Mouse (Mus musculus): Measurements from ENCODE around the gene Methig1.
"Not testable (repeated sequence)": the region's sequence is repeated elsewhere in the genome, so short reads cannot be mapped to it uniquely, and the experiment has no call there.

Methig1 gene

GRCm38 (mm10) chr15:100395561-100395960 lies 42.6 kb downstream of the Methig1 start:
- DNase-seq (ENCODE audit: low read depth, low spot score), result no peak

- DNase-seq (ENCODE audit: low read depth, low spot score), result no peak
Measured at GRCm38 (mm10) chr15:100400592-100401250, 47.8 kb downstream of the Methig1 start.

GRCm38 (mm10) chr15:100401811-100402210 lies 48.9 kb downstream of the Methig1 start:
- DNase-seq (ENCODE audit: low read depth, low spot score), result no peak

GRCm38 (mm10) chr15:100402347-100402746 lies 49.4 kb downstream of the Methig1 start:
- no peak for DNase-seq (ENCODE audit: low read depth, low spot score)

GRCm38 (mm10) chr15:100402798-100403197 lies 49.8 kb downstream of the Methig1 start:
- no peak for DNase-seq (ENCODE audit: low read depth, low spot score)

- DNase-seq (ENCODE audit: low read depth, low spot score), result no peak
Measured at GRCm38 (mm10) chr15:100403318-100404000, 50.5 kb downstream of the Methig1 start.

- DNase-seq (ENCODE audit: low read depth, low spot score), result peak; percentile 26
Measured at GRCm38 (mm10) chr15:100406088-100406487, 53.1 kb downstream of the Methig1 start.

- DNase-seq (ENCODE audit: low read depth, low spot score), result peak; percentile 49
Measured at GRCm38 (mm10) chr15:100410918-100411672, 58.1 kb downstream of the Methig1 start.

GRCm38 (mm10) chr15:100411731-100412130 lies 58.8 kb downstream of the Methig1 start:
- no peak for DNase-seq (ENCODE audit: low read depth, low spot score)

- DNase-seq (ENCODE audit: low read depth, low spot score), result no peak
Measured at GRCm38 (mm10) chr15:100413306-100413705, 60.4 kb downstream of the Methig1 start.

- peak; percentile 57 for DNase-seq (ENCODE audit: low read depth, low spot score)
Measured at GRCm38 (mm10) chr15:100414011-100414410, 61.1 kb downstream of the Methig1 start.

- no peak for DNase-seq (ENCODE audit: low read depth, low spot score)
Measured at GRCm38 (mm10) chr15:100414942-100415341, 62.0 kb downstream of the Methig1 start.

GRCm38 (mm10) chr15:100415684-100416083 lies 62.7 kb downstream of the Methig1 start:
- no peak for DNase-seq (ENCODE audit: low read depth, low spot score)

- DNase-seq (ENCODE audit: low read depth, low spot score), result no peak
Measured at GRCm38 (mm10) chr15:100417854-100418450, 65.0 kb downstream of the Methig1 start.

- peak; percentile 40 for DNase-seq (ENCODE audit: low read depth, low spot score)
Measured at GRCm38 (mm10) chr15:100419311-100419710, 66.4 kb downstream of the Methig1 start.

- peak; percentile 35 for DNase-seq (ENCODE audit: low read depth, low spot score)
Measured at GRCm38 (mm10) chr15:100419901-100420745, 67.2 kb downstream of the Methig1 start.

- DNase-seq (ENCODE audit: low read depth, low spot score), result no peak
Measured at GRCm38 (mm10) chr15:100421059-100421757, 68.3 kb downstream of the Methig1 start.

- not testable (repeated sequence) for DNase-seq (ENCODE audit: low read depth, low spot score)
Measured at GRCm38 (mm10) chr15:100421758-100422197, 68.8 kb downstream of the Methig1 start, which contains the start of gene Gm5475. Gene Gm5475, plus strand, starts transcription at chr15:100422147.

GRCm38 (mm10) chr15:100422476-100422875 lies 69.5 kb downstream of the Methig1 start:
- no peak for DNase-seq (ENCODE audit: low read depth, low spot score)

Data from CD4-positive, CD25-positive, alpha-beta regulatory T cell, adult 2 months (primary cell).